Mouse (Mus musculus): ENCODE results near the gene Apbb1. TPM values are rescaled to one million over a fixed set of nuclear protein-coding genes. Genes with fewer than 3 reads are reported as not detected.

Apbb1 gene
- polyA plus RNA-seq, 1 experiment from 2014 or later = 60.1 TPM

- Histone ChIP-seq H3K27me3 (ENCODE audit: control insufficient read depth, insufficient read depth, low read length) (no peaks in the 10 kb centered on the region), H3K9me3 (ENCODE audit: control insufficient read depth, low read length) (no peaks in the 10 kb centered on the region), H3K4me2 (ENCODE audit: low read depth, severe bottlenecking) (no peak overlapping the region), H3K27ac (replicated peaks; ENCODE audit: low read depth, low read length) (no peak overlapping the region), H3K9ac (ENCODE audit: low read length) (no peak overlapping the region), H3K36me3 (ENCODE audit: control insufficient read depth, insufficient read depth, low read length) (no peaks in the 10 kb centered on the region), H3K4me1 (ENCODE audit: control insufficient read depth, insufficient read depth, low read length) (no peaks in the 10 kb centered on the region), H3K4me3 (ENCODE audit: low read depth, low read length) (no peak overlapping the region)
- ATAC-seq (ENCODE audit: insufficient number of reproducible peaks, low FRiP score, low TSS enrichment, low read depth) (no peak), DNase-seq (ENCODE audit: low spot score) (no peak)
- 48% methylated on average over 5 of the region's 5 CpGs for WGBS
Observed at GRCm38 (mm10) chr7:105513845-105514291, 67.6 kb downstream of the Apbb1 start.

GRCm38 (mm10) chr7:105510143-105510542 lies 71.3 kb downstream of the Apbb1 start:
- Histone ChIP-seq H3K4me2 (ENCODE audit: low read depth, severe bottlenecking) (no peak overlapping the region), H3K27me3 (ENCODE audit: control insufficient read depth, insufficient read depth, low read length) (no peaks in the 10 kb centered on the region), H3K9me3 (ENCODE audit: control insufficient read depth, low read length) (no peaks in the 10 kb centered on the region), H3K27ac (replicated peaks; ENCODE audit: low read depth, low read length) (no peak overlapping the region), H3K4me1 (ENCODE audit: control insufficient read depth, insufficient read depth, low read length) (no peaks in the 10 kb centered on the region), H3K36me3 (ENCODE audit: control insufficient read depth, insufficient read depth, low read length) (no peaks in the 10 kb centered on the region), H3K4me3 (ENCODE audit: low read depth, low read length) (no peak overlapping the region), H3K9ac (ENCODE audit: low read length) (no peak overlapping the region)
- ATAC-seq (ENCODE audit: insufficient number of reproducible peaks, low FRiP score, low TSS enrichment, low read depth) (no peak), DNase-seq (ENCODE audit: low spot score) (no peak)
- WGBS = 80% methylated on average over 5 of the region's 5 CpGs

Other genes with a start within 250 kb of the Apbb1 start
- not detected in 2 replicates for gene Olfr690, start 247.5 kb downstream of the Apbb1 start, polyA plus RNA-seq (2014; fragmentation: Nextera tagmentation; extraction: Ambion mirVana)
- not detected in 2 replicates for gene Olfr691, start 239.4 kb downstream of the Apbb1 start, polyA plus RNA-seq (2014; fragmentation: Nextera tagmentation; extraction: Ambion mirVana)
- gene Olfr692, start 213.4 kb downstream of the Apbb1 start, polyA plus RNA-seq (2014; fragmentation: Nextera tagmentation; extraction: Ambion mirVana) = not detected in 2 replicates
- not detected in 2 replicates for gene Gm5901, start 206.6 kb downstream of the Apbb1 start, polyA plus RNA-seq (2014; fragmentation: Nextera tagmentation; extraction: Ambion mirVana)
- 36.6 and 37.3 TPM in 2 replicates for gene Fam160a2, start 181.6 kb downstream of the Apbb1 start, polyA plus RNA-seq (2014; fragmentation: Nextera tagmentation; extraction: Ambion mirVana)
- not detected in 2 replicates for gene Cnga4, start 177.1 kb downstream of the Apbb1 start, polyA plus RNA-seq (2014; fragmentation: Nextera tagmentation; extraction: Ambion mirVana)
- not detected in 2 replicates for gene Cckbr, start 155.9 kb downstream of the Apbb1 start, polyA plus RNA-seq (2014; fragmentation: Nextera tagmentation; extraction: Ambion mirVana)
- gene Cavin3, start 99.4 kb downstream of the Apbb1 start, polyA plus RNA-seq (2014; fragmentation: Nextera tagmentation; extraction: Ambion mirVana) = 21.0 and 21.1 TPM in 2 replicates
- 31.6 and 32.6 TPM in 2 replicates for gene Smpd1, start 27.3 kb downstream of the Apbb1 start, polyA plus RNA-seq (2014; fragmentation: Nextera tagmentation; extraction: Ambion mirVana)
- 0.13 TPM in 1 of 2 replicates, not detected in the other for gene Hpx, start 18.5 kb upstream of the Apbb1 start, polyA plus RNA-seq (2014; fragmentation: Nextera tagmentation; extraction: Ambion mirVana)
- 22.7 and 25.8 TPM in 2 replicates for gene Trim3, start 51.9 kb upstream of the Apbb1 start, polyA plus RNA-seq (2014; fragmentation: Nextera tagmentation; extraction: Ambion mirVana)
- gene Timm10b, start 58.4 kb upstream of the Apbb1 start, polyA plus RNA-seq (2014; fragmentation: Nextera tagmentation; extraction: Ambion mirVana) = 160 and 166 TPM in 2 replicates
- gene Arfip2, start 58.8 kb upstream of the Apbb1 start, polyA plus RNA-seq (2014; fragmentation: Nextera tagmentation; extraction: Ambion mirVana) = 72.6 and 80.0 TPM in 2 replicates
- 15.1 and 16.0 TPM in 2 replicates for gene Gm45799, start 58.9 kb upstream of the Apbb1 start, polyA plus RNA-seq (2014; fragmentation: Nextera tagmentation; extraction: Ambion mirVana)
- 0.62 and 1.2 TPM in 2 replicates for gene Dnhd1, start 69.2 kb upstream of the Apbb1 start, polyA plus RNA-seq (2014; fragmentation: Nextera tagmentation; extraction: Ambion mirVana)
- gene Ilk, start 154.9 kb upstream of the Apbb1 start, polyA plus RNA-seq (2014; fragmentation: Nextera tagmentation; extraction: Ambion mirVana) = 224 and 237 TPM in 2 replicates
- 48.4 and 50.6 TPM in 2 replicates for gene Rrp8, start 155.7 kb upstream of the Apbb1 start, polyA plus RNA-seq (2014; fragmentation: Nextera tagmentation; extraction: Ambion mirVana)
- gene Taf10, start 162.7 kb upstream of the Apbb1 start, polyA plus RNA-seq (2014; fragmentation: Nextera tagmentation; extraction: Ambion mirVana) = 166 and 179 TPM in 2 replicates
- gene Tpp1, start 170.6 kb upstream of the Apbb1 start, polyA plus RNA-seq (2014; fragmentation: Nextera tagmentation; extraction: Ambion mirVana) = 35.9 and 41.7 TPM in 2 replicates
- gene Dchs1, start 206.0 kb upstream of the Apbb1 start, polyA plus RNA-seq (2014; fragmentation: Nextera tagmentation; extraction: Ambion mirVana) = 22.8 and 25.5 TPM in 2 replicates
- gene Mrpl17, start 229.4 kb upstream of the Apbb1 start, polyA plus RNA-seq (2014; fragmentation: Nextera tagmentation; extraction: Ambion mirVana) = 319 and 328 TPM in 2 replicates